Mouse (Mus musculus): Measurements from ENCODE around the gene Igf2r.

GRCm38 (mm10) chr17:12815885-12816284 is 46.4 kb upstream of the Igf2r start:
- TF ChIP-seq CTCF (conservative IDR thresholded peaks at IDR 0.05; ENCODE audit: low read length), result no peak
- TF ChIP-seq NANOG (IDR thresholded peaks at IDR 0.05; ENCODE audit: borderline replicate concordance, low read length), result no peak
